Mouse (Mus musculus): ENCODE data around the gene Stx11. TPM values are rescaled to one million over a fixed set of nuclear protein-coding genes. Genes with fewer than 3 reads are reported as not detected.
A peak's percentile ranks its signal among the peaks of the same experiment; 100 is the strongest.

The Stx11 gene
- polyA plus RNA-seq, 1 experiment from 2014 or later = 1.7 TPM

GRCm38 (mm10) chr10:12928193-12928592, 35.9 kb downstream of the Stx11 start:
- no peak for ATAC-seq
- peaks cover 5% of the 10 kb centered on the region for H3K4me1 ChIP-seq (ENCODE audit: control insufficient read depth, insufficient read depth, low read length)
- no peaks in the 10 kb centered on the region for H3K9me3 ChIP-seq (replicated peaks; ENCODE audit: control insufficient read depth, low read length, poor library complexity, severe bottlenecking)
- no peaks in the 10 kb centered on the region for H3K36me3 ChIP-seq (ENCODE audit: control insufficient read depth, insufficient read depth, low read length)
- H3K4me2 ChIP-seq (ENCODE audit: low read length) = no peak overlapping the region
- 86% methylated on average over 6 of the region's 6 CpGs for WGBS
- no peak overlapping the region for H3K4me3 ChIP-seq (ENCODE audit: low read depth, low read length)
- no peak overlapping the region for H3K27ac ChIP-seq (ENCODE audit: low read length)
- no peak overlapping the region for H3K9ac ChIP-seq (ENCODE audit: low read depth, low read length)
- no peaks in the 10 kb centered on the region for H3K27me3 ChIP-seq (ENCODE audit: control insufficient read depth, insufficient read depth, low read depth, low read length)

- peak overlapping the region; percentile 72 for H3K9ac ChIP-seq (ENCODE audit: low read depth, low read length)
- H3K36me3 ChIP-seq (ENCODE audit: control insufficient read depth, insufficient read depth, low read length) = no peaks in the 10 kb centered on the region
- no peaks in the 10 kb centered on the region for H3K27me3 ChIP-seq (ENCODE audit: control insufficient read depth, insufficient read depth, low read depth, low read length)
- peak overlapping the region; percentile 84 for H3K4me3 ChIP-seq (ENCODE audit: low read depth, low read length)
- H3K4me1 ChIP-seq (ENCODE audit: control insufficient read depth, insufficient read depth, low read length) = peaks cover 5% of the 10 kb centered on the region
- H3K9me3 ChIP-seq (replicated peaks; ENCODE audit: control insufficient read depth, low read length, poor library complexity, severe bottlenecking) = no peaks in the 10 kb centered on the region
- peak overlapping the region; percentile 81 for H3K27ac ChIP-seq (ENCODE audit: low read length)
- peak overlapping the region; percentile 66 for H3K4me2 ChIP-seq (ENCODE audit: low read length)
- under 1% methylated on average over 55 of the region's 55 CpGs for WGBS
- peak; percentile 97 for ATAC-seq
Observed at GRCm38 (mm10) chr10:12922574-12923353, 41.3 kb downstream of the Stx11 start.

- Histone ChIP-seq H3K9me3 (replicated peaks; ENCODE audit: control insufficient read depth, low read length, poor library complexity, severe bottlenecking) (no peaks in the 10 kb centered on the region), H3K27me3 (ENCODE audit: control insufficient read depth, insufficient read depth, low read depth, low read length) (no peaks in the 10 kb centered on the region), H3K36me3 (ENCODE audit: control insufficient read depth, insufficient read depth, low read length) (no peaks in the 10 kb centered on the region), H3K4me1 (ENCODE audit: control insufficient read depth, insufficient read depth, low read length) (peaks cover 5% of the 10 kb centered on the region), H3K4me2 (ENCODE audit: low read length) (peak overlapping the region; percentile 66), H3K9ac (ENCODE audit: low read depth, low read length) (no peak overlapping the region), H3K27ac (ENCODE audit: low read length) (peak overlapping the region; percentile 81; the same call in 1 of the 2 replicates), H3K4me3 (ENCODE audit: low read depth, low read length) (peak overlapping the region; percentile 84)
- peak; percentile 49; the same call in 1 of the 2 replicates for ATAC-seq
- 2% methylated on average over 13 of the region's 13 CpGs for WGBS
Observed at GRCm38 (mm10) chr10:12922077-12922573, 42.0 kb downstream of the Stx11 start.

- Histone ChIP-seq H3K27me3 (ENCODE audit: control insufficient read depth, insufficient read depth, low read depth, low read length) (no peaks in the 10 kb centered on the region), H3K4me1 (ENCODE audit: control insufficient read depth, insufficient read depth, low read length) (peaks cover 5% of the 10 kb centered on the region), H3K27ac (ENCODE audit: low read length) (no peak overlapping the region), H3K36me3 (ENCODE audit: control insufficient read depth, insufficient read depth, low read length) (no peaks in the 10 kb centered on the region), H3K4me3 (ENCODE audit: low read depth, low read length) (peak overlapping the region; percentile 84; the same call in 1 of the 2 replicates), H3K4me2 (ENCODE audit: low read length) (peak overlapping the region; percentile 66), H3K9ac (ENCODE audit: low read depth, low read length) (no peak overlapping the region), H3K9me3 (replicated peaks; ENCODE audit: control insufficient read depth, low read length, poor library complexity, severe bottlenecking) (no peaks in the 10 kb centered on the region)
- no peak for ATAC-seq
- 48% methylated on average over 11 of the region's 11 CpGs for WGBS
Observed at GRCm38 (mm10) chr10:12921551-12922040, 42.5 kb downstream of the Stx11 start.

- Histone ChIP-seq H3K9ac (ENCODE audit: low read depth, low read length) (no peak overlapping the region), H3K4me2 (ENCODE audit: low read length) (no peak overlapping the region), H3K36me3 (ENCODE audit: control insufficient read depth, insufficient read depth, low read length) (no peaks in the 10 kb centered on the region), H3K9me3 (replicated peaks; ENCODE audit: control insufficient read depth, low read length, poor library complexity, severe bottlenecking) (no peaks in the 10 kb centered on the region), H3K4me1 (ENCODE audit: control insufficient read depth, insufficient read depth, low read length) (peaks cover 5% of the 10 kb centered on the region), H3K4me3 (ENCODE audit: low read depth, low read length) (no peak overlapping the region), H3K27me3 (ENCODE audit: control insufficient read depth, insufficient read depth, low read depth, low read length) (no peaks in the 10 kb centered on the region), H3K27ac (ENCODE audit: low read length) (no peak overlapping the region)
- 47% methylated on average over 5 of the region's 5 CpGs for WGBS
- ATAC-seq = no peak
Observed at GRCm38 (mm10) chr10:12919287-12919686, 44.8 kb downstream of the Stx11 start.

GRCm38 (mm10) chr10:12917626-12918025, 46.5 kb downstream of the Stx11 start:
- WGBS = 9% methylated on average over 1 of the region's 1 CpGs
- H3K4me2 ChIP-seq (ENCODE audit: low read length) = no peak overlapping the region

GRCm38 (mm10) chr10:12916376-12916775, 47.7 kb downstream of the Stx11 start:
- 92% methylated on average over 6 of the region's 6 CpGs for WGBS
- no peaks in the 10 kb centered on the region for H3K4me1 ChIP-seq (ENCODE audit: control insufficient read depth, insufficient read depth, low read length)
- ATAC-seq = no peak
- no peaks in the 10 kb centered on the region for H3K27me3 ChIP-seq (ENCODE audit: control insufficient read depth, insufficient read depth, low read depth, low read length)
- no peak overlapping the region for H3K27ac ChIP-seq (ENCODE audit: low read length)
- no peak overlapping the region for H3K4me3 ChIP-seq (ENCODE audit: low read depth, low read length)
- no peak overlapping the region for H3K4me2 ChIP-seq (ENCODE audit: low read length)
- no peaks in the 10 kb centered on the region for H3K36me3 ChIP-seq (ENCODE audit: control insufficient read depth, insufficient read depth, low read length)
- H3K9ac ChIP-seq (ENCODE audit: low read depth, low read length) = no peak overlapping the region
- no peaks in the 10 kb centered on the region for H3K9me3 ChIP-seq (replicated peaks; ENCODE audit: control insufficient read depth, low read length, poor library complexity, severe bottlenecking)

More at GRCm38 (mm10) chr10:12917626-12918025, 46.5 kb downstream of the Stx11 start:
- no peak overlapping the region for H3K27ac ChIP-seq (ENCODE audit: low read length)
- H3K4me1 ChIP-seq (ENCODE audit: control insufficient read depth, insufficient read depth, low read length) = no peaks in the 10 kb centered on the region
- ATAC-seq = no peak
- H3K9ac ChIP-seq (ENCODE audit: low read depth, low read length) = no peak overlapping the region
- H3K9me3 ChIP-seq (replicated peaks; ENCODE audit: control insufficient read depth, low read length, poor library complexity, severe bottlenecking) = no peaks in the 10 kb centered on the region
- no peaks in the 10 kb centered on the region for H3K36me3 ChIP-seq (ENCODE audit: control insufficient read depth, insufficient read depth, low read length)
- no peak overlapping the region for H3K4me3 ChIP-seq (ENCODE audit: low read depth, low read length)
- no peaks in the 10 kb centered on the region for H3K27me3 ChIP-seq (ENCODE audit: control insufficient read depth, insufficient read depth, low read depth, low read length)

- H3K27ac ChIP-seq (ENCODE audit: low read length) = no peak overlapping the region
- H3K4me2 ChIP-seq (ENCODE audit: low read length) = no peak overlapping the region
- 86% methylated on average over 7 of the region's 7 CpGs for WGBS
- no peaks in the 10 kb centered on the region for H3K27me3 ChIP-seq (ENCODE audit: control insufficient read depth, insufficient read depth, low read depth, low read length)
- H3K4me1 ChIP-seq (ENCODE audit: control insufficient read depth, insufficient read depth, low read length) = no peaks in the 10 kb centered on the region
- H3K36me3 ChIP-seq (ENCODE audit: control insufficient read depth, insufficient read depth, low read length) = no peaks in the 10 kb centered on the region
- no peak overlapping the region for H3K4me3 ChIP-seq (ENCODE audit: low read depth, low read length)
- H3K9me3 ChIP-seq (replicated peaks; ENCODE audit: control insufficient read depth, low read length, poor library complexity, severe bottlenecking) = no peaks in the 10 kb centered on the region
- H3K9ac ChIP-seq (ENCODE audit: low read depth, low read length) = no peak overlapping the region
- ATAC-seq = no peak
Observed at GRCm38 (mm10) chr10:12915826-12916225, 48.3 kb downstream of the Stx11 start.

- 95% methylated on average over 1 of the region's 1 CpGs for WGBS
- Histone ChIP-seq H3K4me3 (ENCODE audit: low read depth, low read length) (no peak overlapping the region), H3K27me3 (ENCODE audit: control insufficient read depth, insufficient read depth, low read depth, low read length) (no peaks in the 10 kb centered on the region), H3K9me3 (replicated peaks; ENCODE audit: control insufficient read depth, low read length, poor library complexity, severe bottlenecking) (no peaks in the 10 kb centered on the region), H3K27ac (ENCODE audit: low read length) (no peak overlapping the region), H3K9ac (ENCODE audit: low read depth, low read length) (no peak overlapping the region), H3K36me3 (ENCODE audit: control insufficient read depth, insufficient read depth, low read length) (no peaks in the 10 kb centered on the region), H3K4me2 (ENCODE audit: low read length) (no peak overlapping the region), H3K4me1 (ENCODE audit: control insufficient read depth, insufficient read depth, low read length) (no peaks in the 10 kb centered on the region)
- no peak for ATAC-seq
Observed at GRCm38 (mm10) chr10:12914203-12914602, 49.9 kb downstream of the Stx11 start.
